Mouse (Mus musculus): ENCODE results near the gene Miip. TPM values are rescaled to one million over a fixed set of nuclear protein-coding genes. Genes with fewer than 3 reads are reported as not detected.
"Not testable (repeated sequence)": the region's sequence is repeated elsewhere in the genome, so short reads cannot be mapped to it uniquely, and the experiment has no call there.

The Miip gene
- total and polyA plus RNA-seq, 2 experiments from 2014 or later, result 34.3 to 35.1 TPM

- H3K4me3 ChIP-seq (ENCODE audit: low read length), result no peak overlapping the region
- no peaks in the 10 kb centered on the region for H3K27me3 ChIP-seq (ENCODE audit: insufficient read depth, low read length)
- no peak for TF ChIP-seq CTCF (IDR thresholded peaks at IDR 0.05; ENCODE audit: low read depth)
- no peaks in the 10 kb centered on the region for H3K9me3 ChIP-seq (ENCODE audit: low read length)
- no peaks in the 10 kb centered on the region for H3K4me1 ChIP-seq (ENCODE audit: insufficient read depth, low read length)
- no peak for DNase-seq (ENCODE audit: low spot score)
- no peak overlapping the region for H3K9ac ChIP-seq (replicated peaks; ENCODE audit: low read length)
- no peak for ATAC-seq
- no peak overlapping the region for H3K27ac ChIP-seq
- no peak overlapping the region for H3K4me2 ChIP-seq (ENCODE audit: low read depth, low read length)
- 97% methylated on average over 9 of the region's 9 CpGs for WGBS
- peaks cover 82% of the 10 kb centered on the region for H3K36me3 ChIP-seq (ENCODE audit: insufficient read depth, low read length)
These were observed 9.9 kb upstream of the Miip start for GRCm38 (mm10) chr4:147878537-147878936.

- Histone ChIP-seq H3K4me1 (ENCODE audit: insufficient read depth, low read length) (no peaks in the 10 kb centered on the region), H3K27ac (no peak overlapping the region), H3K4me2 (ENCODE audit: low read depth, low read length) (no peak overlapping the region), H3K9me3 (ENCODE audit: low read length) (no peaks in the 10 kb centered on the region), H3K9ac (replicated peaks; ENCODE audit: low read length) (no peak overlapping the region), H3K36me3 (ENCODE audit: insufficient read depth, low read length) (peaks cover 71% of the 10 kb centered on the region), H3K4me3 (ENCODE audit: low read length) (no peak overlapping the region), H3K27me3 (ENCODE audit: insufficient read depth, low read length) (no peaks in the 10 kb centered on the region)
- WGBS, result 92% methylated on average over 4 of the region's 4 CpGs
- ATAC-seq, result no peak
- no peak for DNase-seq (ENCODE audit: low spot score)
- no peak for TF ChIP-seq CTCF (IDR thresholded peaks at IDR 0.05; ENCODE audit: low read depth)
These were observed 7.4 kb upstream of the Miip start for GRCm38 (mm10) chr4:147875852-147876575.

- peak overlapping the region; percentile 12; the same call in 1 of the 2 replicates for H3K27ac ChIP-seq
- ATAC-seq (no peak), DNase-seq (ENCODE audit: low spot score) (no peak)
- peak overlapping the region; percentile 58 for H3K4me3 ChIP-seq (ENCODE audit: low read length)
- no peaks in the 10 kb centered on the region for H3K9me3 ChIP-seq (ENCODE audit: low read length)
- H3K4me1 ChIP-seq (ENCODE audit: insufficient read depth, low read length), result peaks cover 16% of the 10 kb centered on the region
- TF ChIP-seq CTCF (IDR thresholded peaks at IDR 0.05; ENCODE audit: low read depth), result no peak
- no peaks in the 10 kb centered on the region for H3K27me3 ChIP-seq (ENCODE audit: insufficient read depth, low read length)
- peak overlapping the region; percentile 56 for H3K9ac ChIP-seq (replicated peaks; ENCODE audit: low read length)
- H3K4me2 ChIP-seq (ENCODE audit: low read depth, low read length), result peak overlapping the region; percentile 86
- H3K36me3 ChIP-seq (ENCODE audit: insufficient read depth, low read length), result peaks cover 17% of the 10 kb centered on the region; the same call in 1 of the 2 replicates
- 16% methylated on average over 5 of the region's 5 CpGs for WGBS
These were observed 622 bp upstream of the Miip start for GRCm38 (mm10) chr4:147869238-147869637.

GRCm38 (mm10) chr4:147867563-147868449 is 810 bp downstream of the Miip start:
- peak overlapping the region; percentile 58 for H3K4me3 ChIP-seq (ENCODE audit: low read length)
- no peak for ATAC-seq
- H3K9me3 ChIP-seq (ENCODE audit: low read length), result no peaks in the 10 kb centered on the region
- H3K27me3 ChIP-seq (ENCODE audit: insufficient read depth, low read length), result no peaks in the 10 kb centered on the region
- TF ChIP-seq CTCF (IDR thresholded peaks at IDR 0.05; ENCODE audit: low read depth), result peak; percentile 29
- DNase-seq (ENCODE audit: low spot score), result peak; percentile 25
- peak overlapping the region; percentile 60 for H3K9ac ChIP-seq (replicated peaks; ENCODE audit: low read length)
- peak overlapping the region; percentile 80 for H3K27ac ChIP-seq
- 8% methylated on average over 22 of the region's 22 CpGs for WGBS
- peaks cover 8% of the 10 kb centered on the region; the same call in 1 of the 2 replicates for H3K36me3 ChIP-seq (ENCODE audit: insufficient read depth, low read length)
- H3K4me1 ChIP-seq (ENCODE audit: insufficient read depth, low read length), result peaks cover 16% of the 10 kb centered on the region
- peak overlapping the region; percentile 86 for H3K4me2 ChIP-seq (ENCODE audit: low read depth, low read length)

GRCm38 (mm10) chr4:147866793-147867192 is 1.8 kb downstream of the Miip start:
- Histone ChIP-seq H3K4me1 (ENCODE audit: insufficient read depth, low read length) (peaks cover 16% of the 10 kb centered on the region), H3K36me3 (ENCODE audit: insufficient read depth, low read length) (peaks cover 13% of the 10 kb centered on the region; the same call in 1 of the 2 replicates)
- H3K27me3 ChIP-seq (ENCODE audit: insufficient read depth, low read length); H3K9me3 ChIP-seq (ENCODE audit: low read length); H3K4me3 ChIP-seq (ENCODE audit: low read length); ATAC-seq; H3K4me2 ChIP-seq (ENCODE audit: low read depth, low read length); DNase-seq (ENCODE audit: low spot score); H3K9ac ChIP-seq (replicated peaks; ENCODE audit: low read length); H3K27ac ChIP-seq: not testable (repeated sequence)
- 71% methylated on average over 3 of the region's 3 CpGs for WGBS

GRCm38 (mm10) chr4:147866056-147866455 is 2.6 kb downstream of the Miip start:
- no peak for DNase-seq (ENCODE audit: low spot score)
- H3K9ac ChIP-seq (replicated peaks; ENCODE audit: low read length), result no peak overlapping the region
- no peaks in the 10 kb centered on the region for H3K9me3 ChIP-seq (ENCODE audit: low read length)
- 92% methylated on average over 9 of the region's 9 CpGs for WGBS
- H3K27ac ChIP-seq, result no peak overlapping the region
- peaks cover 16% of the 10 kb centered on the region for H3K4me1 ChIP-seq (ENCODE audit: insufficient read depth, low read length)
- no peak for TF ChIP-seq CTCF (IDR thresholded peaks at IDR 0.05; ENCODE audit: low read depth)
- no peak overlapping the region for H3K4me3 ChIP-seq (ENCODE audit: low read length)
- H3K4me2 ChIP-seq (ENCODE audit: low read depth, low read length), result no peak overlapping the region
- H3K36me3 ChIP-seq (ENCODE audit: insufficient read depth, low read length), result peaks cover 17% of the 10 kb centered on the region; the same call in 1 of the 2 replicates
- no peak for ATAC-seq
- no peaks in the 10 kb centered on the region for H3K27me3 ChIP-seq (ENCODE audit: insufficient read depth, low read length)
